ENCODE assay signal across 9 mouse cellular contexts in the genomic region with DNA sequence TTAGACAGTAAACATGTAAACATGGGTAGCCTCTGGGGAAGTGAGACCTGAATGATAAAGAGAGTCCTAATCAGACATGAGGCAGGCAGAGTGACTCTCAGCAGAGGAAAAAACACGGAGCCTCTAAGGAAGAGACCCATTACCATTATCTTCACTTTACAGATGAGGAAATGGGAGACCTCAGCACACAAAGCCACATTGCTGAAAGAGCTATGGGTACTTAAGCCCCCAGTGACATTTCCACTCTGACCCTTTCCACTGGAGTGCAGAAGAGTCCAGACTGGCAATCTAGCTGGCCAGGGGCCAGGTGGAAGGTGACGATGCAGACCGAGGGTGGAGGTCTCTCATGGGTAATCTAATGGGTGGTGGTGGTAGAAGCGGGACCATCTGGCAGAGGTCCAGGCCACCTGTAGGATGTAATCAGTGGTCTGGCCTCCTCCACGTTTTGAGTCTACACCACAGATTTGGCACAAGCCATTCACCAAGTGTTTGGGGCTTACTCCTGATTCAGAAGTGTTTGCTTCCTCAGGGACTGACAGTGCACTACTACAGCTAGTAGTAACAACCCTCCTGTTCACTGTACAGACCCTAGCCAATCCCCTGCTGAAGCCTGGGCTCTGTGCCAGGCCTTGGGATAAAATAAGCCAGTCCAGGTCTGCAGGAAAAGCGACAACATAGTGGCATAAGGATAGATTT. TPM values are rescaled to one million over a fixed set of nuclear protein-coding genes. Genes with fewer than 3 reads are reported as not detected.
DNase-seq lines count a peak whose midpoint lies in the region; ATAC-seq and TF ChIP-seq lines count a peak whose summit lies in the region.
"Had no signal": no experiment of that assay in that cellular context is flagged by ENCODE, and none has a peak within 500 bp of the region (broad histone marks: within the 10 kb centered on the region; RNA-seq: fewer than 3 reads in every experiment).

No protein-coding gene starts in this region.

- no peak for TF ChIP-seq CTCF in layer of hippocampus, adult 2 months (conservative IDR thresholded peaks at IDR 0.05)
- no peak for TF ChIP-seq CTCF in liver, adult 2 months (IDR thresholded peaks at IDR 0.05; ENCODE audit: low read depth, low read length)

- WGBS in embryonic facial prominence, embryonic 10.5 days, result 80% methylated on average over 6 of the region's 6 CpGs
- 12% methylated on average over 6 of the region's 6 CpGs for WGBS in liver, adult 2 months
- 33% methylated on average over 6 of the region's 6 CpGs for WGBS in stomach, embryonic 14.5 days

- 0 out of 2 replicates have a peak, but pooled peaks have one; percentile 12 for ATAC-seq in stomach, embryonic 14.5 days (ENCODE audit: insufficient number of reproducible peaks, insufficient read depth, low FRiP score, low read depth)
- ATAC-seq: Patski had no signal

- H3K9ac ChIP-seq in liver, adult 2 months (ENCODE audit: low read depth, low read length), result no peak overlapping the region
- no peak overlapping the region for H3K9ac ChIP-seq in stomach, embryonic 14.5 days (replicated peaks; ENCODE audit: low read depth, low read length)

- peaks cover 67% of the 10 kb centered on the region for H3K36me3 ChIP-seq in embryonic facial prominence, embryonic 10.5 days (replicated peaks)
- H3K36me3 ChIP-seq in liver, adult 2 months (ENCODE audit: control insufficient read depth, insufficient read depth, low read length), result peaks cover 3% of the 10 kb centered on the region
- 0 out of 2 replicates have a peak, but pooled peaks cover 3% of the 10 kb centered on the region for H3K36me3 ChIP-seq in stomach, embryonic 14.5 days (ENCODE audit: control insufficient read depth, insufficient read depth, low read length)

- H3K27me3 ChIP-seq in embryonic facial prominence, embryonic 10.5 days (replicated peaks; ENCODE audit: low read depth, poor library complexity, severe bottlenecking), result no peaks in the 10 kb centered on the region
- H3K27me3 ChIP-seq in liver, adult 2 months (ENCODE audit: control insufficient read depth, insufficient read depth, low read length), result no peaks in the 10 kb centered on the region
- no peaks in the 10 kb centered on the region for H3K27me3 ChIP-seq in stomach, embryonic 14.5 days (ENCODE audit: control insufficient read depth, insufficient read depth, low read length)
- H3K27me3 ChIP-seq: Patski had no signal

- H3K4me1 ChIP-seq in embryonic facial prominence, embryonic 10.5 days, result peaks cover 56% of the 10 kb centered on the region
- peaks cover 49% of the 10 kb centered on the region for H3K4me1 ChIP-seq in liver, adult 2 months (ENCODE audit: control insufficient read depth, insufficient read depth, low read length)
- peaks cover 37% of the 10 kb centered on the region for H3K4me1 ChIP-seq in stomach, embryonic 14.5 days (ENCODE audit: control insufficient read depth, insufficient read depth, low read length)

- H3K4me3 ChIP-seq in layer of hippocampus, adult 2 months, result peak overlapping the region; percentile 24; the same call in 1 of the 2 replicates
- H3K4me3 ChIP-seq in embryonic facial prominence, embryonic 10.5 days, result no peak overlapping the region
- no peak overlapping the region for H3K4me3 ChIP-seq in liver, adult 2 months (ENCODE audit: insufficient read depth, low read depth, low read length)
- no peak overlapping the region for H3K4me3 ChIP-seq in stomach, embryonic 14.5 days (ENCODE audit: low read depth, low read length)

- no peak for TF ChIP-seq POLR2A in liver, adult 2 months (IDR thresholded peaks at IDR 0.05; ENCODE audit: extremely low read depth, insufficient read depth, low read length)

- no peak for DNase-seq in layer of hippocampus, adult 2 months (ENCODE audit: low spot score in 2 of 2)
- no peak for DNase-seq in layer of hippocampus, postnatal 36 days
- peak; percentile 59 for DNase-seq in MN1 (ENCODE audit: low spot score)
- no peak for DNase-seq in embryonic facial prominence, embryonic 10.5 days (ENCODE audit: low spot score)
- peak; percentile 64 for DNase-seq in heart, postnatal 4 days
- no peak for DNase-seq in liver, adult 2 months (ENCODE audit: extremely low read depth, low read depth, low spot score)
- no peak for DNase-seq in gastrocnemius, adult 18-20 months (ENCODE audit: low spot score)

- H3K9me3 ChIP-seq in embryonic facial prominence, embryonic 10.5 days, result no peaks in the 10 kb centered on the region; the same call in 1 of the 2 replicates
- H3K9me3 ChIP-seq in stomach, embryonic 14.5 days (ENCODE audit: control insufficient read depth, low read depth, low read length), result no peaks in the 10 kb centered on the region

- H3K79me2 ChIP-seq in liver, adult 2 months (ENCODE audit: control insufficient read depth, insufficient read depth, low read length), result peaks cover 62% of the 10 kb centered on the region

- H3K4me2 ChIP-seq in stomach, embryonic 14.5 days (replicated peaks; ENCODE audit: low read depth, low read length), result no peak overlapping the region

- peak overlapping the region; percentile 93 for H3K27ac ChIP-seq in layer of hippocampus, adult 2 months
- H3K27ac ChIP-seq in embryonic facial prominence, embryonic 10.5 days (replicated peaks), result 0 out of 2 replicates have a peak overlapping the region, but pooled peaks have one; percentile 7
- H3K27ac ChIP-seq in liver, adult 2 months (replicated peaks; ENCODE audit: insufficient read depth, low read depth, low read length), result peak overlapping the region; percentile 37
- H3K27ac ChIP-seq in stomach, embryonic 14.5 days (ENCODE audit: low read length), result peak overlapping the region; percentile 53

RNA-seq across cellular contexts. Expression of a gene that starts 13.8 kb away (rescaled TPM):
- 100 to 1,000 TPM; 129 to 134 TPM for total RNA-seq in layer of hippocampus, adult 2 months (2021)
- 100 to 1,000 TPM; 116 to 141 TPM for total RNA-seq in layer of hippocampus, postnatal 36 days (2021)
- 102 and 106 TPM in 2 replicates for polyA plus RNA-seq in embryonic facial prominence, embryonic 10.5 days (2016; fragmentation: Nextera tagmentation; extraction: Ambion mirVana)
- total RNA-seq in heart, postnatal 4 days (2021), result 10 to 100 TPM; 39.0 to 45.0 TPM
- 14.9 and 16.1 TPM in 2 replicates for total RNA-seq in liver, adult 2 months (2014; rRNA removed)
- 30.4 and 33.8 TPM in 2 replicates for polyA plus RNA-seq in liver, adult 2 months (2012; rRNA removed)
- 79.4 and 82.4 TPM in 2 replicates for polyA plus RNA-seq in stomach, embryonic 14.5 days (2014; fragmentation: Nextera tagmentation; extraction: Ambion mirVana)
- 10 to 100 TPM; 20.6 to 30.6 TPM for total RNA-seq in gastrocnemius, adult 18-20 months (2021)

RNA-seq across cellular contexts. Expression of a gene that starts 30.0 kb away (rescaled TPM):
- 1 to 10 TPM; 2.0 to 2.2 TPM for total RNA-seq in layer of hippocampus, adult 2 months (2021)
- 1 to 10 TPM; 2.0 to 3.1 TPM for total RNA-seq in layer of hippocampus, postnatal 36 days (2021)
- polyA plus RNA-seq in embryonic facial prominence, embryonic 10.5 days (2016; fragmentation: Nextera tagmentation; extraction: Ambion mirVana), result 144 and 151 TPM in 2 replicates
- total RNA-seq in heart, postnatal 4 days (2021), result 10 to 100 TPM; 42.4 to 51.9 TPM
- total RNA-seq in liver, adult 2 months (2014; rRNA removed), result 0.18 and 1.1 TPM in 2 replicates
- 0.04 TPM in 1 of 2 replicates, not detected in the other for polyA plus RNA-seq in liver, adult 2 months (2012; rRNA removed)
- polyA plus RNA-seq in stomach, embryonic 14.5 days (2014; fragmentation: Nextera tagmentation; extraction: Ambion mirVana), result 91.7 and 95.3 TPM in 2 replicates
- 1 to 10 TPM; 1.6 to 5.3 TPM for total RNA-seq in gastrocnemius, adult 18-20 months (2021)

Comparison
In these comparisons a context has a peak if more than half of its experiments do, and no peak if none do; other contexts are left out.
1. DNase-seq: peak in MN1 (single experiment) and heart, postnatal 4 days (single experiment); none in layer of hippocampus, adult 2 months (0 of 2), layer of hippocampus, postnatal 36 days (0 of 2), embryonic facial prominence, embryonic 10.5 days (single experiment), liver, adult 2 months (single experiment) and gastrocnemius, adult 18-20 months (single experiment).
2. H3K27ac ChIP-seq: peak in every context shown above with its lines; median percentile 93 in layer of hippocampus, adult 2 months; 53 in stomach, embryonic 14.5 days; 37 in liver, adult 2 months; 7 in embryonic facial prominence, embryonic 10.5 days.
3. RNA of a gene that starts 30.0 kb away (total RNA-seq): 42.4 to 51.9 TPM in heart, postnatal 4 days; 1.6 to 5.3 TPM in gastrocnemius, adult 18-20 months, 2.0 to 3.1 TPM in layer of hippocampus, postnatal 36 days, 2.0 to 2.2 TPM in layer of hippocampus, adult 2 months and 0.18 to 1.1 TPM in liver, adult 2 months; every median in the first group is over 4 times any median in the second.